Mouse (Mus musculus) intestine, embryonic 15.5 days (tissue): ENCODE results near the gene Usp27x. TPM values are rescaled to one million over a fixed set of nuclear protein-coding genes. Genes with fewer than 3 reads are reported as not detected.

Source experiments
- polyA plus RNA-seq: library from polyadenylated mRNA; unstranded; fragments of >200 nt; fragmentation: Nextera tagmentation; extraction: Ambion mirVana; gene quantifications from 2 replicates; pipeline ENCODE4 v1.2.1, GENCODE M21; 2015

Usp27x gene
- polyA plus RNA-seq, 1 experiment from 2014 or later = 0.50 TPM

Other genes starting within 250 kb of the Usp27x start
- 16.2 and 17.3 TPM in 2 replicates for gene Clcn5, start 56.5 kb downstream of the Usp27x start, polyA plus RNA-seq
- gene Foxp3, start 197.8 kb upstream of the Usp27x start, polyA plus RNA-seq = not detected in 2 replicates
- gene Ppp1r3f, start 198.5 kb upstream of the Usp27x start, polyA plus RNA-seq = 1.3 and 1.5 TPM in 2 replicates
- 31.2 and 31.4 TPM in 2 replicates for gene Ccdc22, start 229.7 kb upstream of the Usp27x start, polyA plus RNA-seq
- gene Cacna1f, start 231.3 kb upstream of the Usp27x start, polyA plus RNA-seq = 0.04 TPM in 1 of 2 replicates, not detected in the other